Mouse (Mus musculus) cerebellum, postnatal 25 days (tissue): ENCODE results near the gene Pan3.

ENCODE experiments used
- DNase-seq, 2 experiments: peaks; one replicate each; pipeline ENCODE4 v3.0.0; 2021; ENCODE audit warnings: mixed read lengths in 2 of 2

Gene Pan3

GRCm38 (mm10) chr5:147429535-147430305, at the start of gene Pan3:
Gene Pan3, plus strand, starts transcription at chr5:147430161.
- peak; percentile 97 to 99 for DNase-seq

DNA sequence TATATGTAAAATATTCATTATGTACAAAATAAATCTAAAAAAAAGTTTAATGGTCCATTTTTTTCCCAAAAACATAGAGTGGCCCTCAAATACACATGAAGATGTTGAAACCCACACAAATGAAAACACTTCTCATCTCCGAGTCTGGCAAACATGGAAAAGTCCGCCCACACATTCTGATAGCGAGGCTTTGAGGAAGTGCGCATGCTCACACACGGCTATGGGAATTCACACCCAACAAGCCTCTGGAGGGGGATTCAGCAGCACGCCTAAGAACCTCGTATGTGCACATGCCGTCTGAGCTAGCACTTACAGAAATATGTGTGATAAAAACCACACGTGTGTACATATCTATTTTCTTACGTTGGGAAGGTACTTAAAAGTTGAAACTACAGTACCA, 48.6 kb upstream of the Pan3 start:
- no peak for DNase-seq

GRCm38 (mm10) chr5:147386865-147387264, 43.1 kb upstream of the Pan3 start:
- no peak for DNase-seq

GRCm38 (mm10) chr5:147388376-147389008, 41.5 kb upstream of the Pan3 start:
- DNase-seq = no peak

GRCm38 (mm10) chr5:147389052-147389451, 40.9 kb upstream of the Pan3 start:
- DNase-seq = no peak

- peak in 1 of 2 experiments; percentile 37 for DNase-seq
Measured at GRCm38 (mm10) chr5:147390772-147391171, 39.2 kb upstream of the Pan3 start.

DNA sequence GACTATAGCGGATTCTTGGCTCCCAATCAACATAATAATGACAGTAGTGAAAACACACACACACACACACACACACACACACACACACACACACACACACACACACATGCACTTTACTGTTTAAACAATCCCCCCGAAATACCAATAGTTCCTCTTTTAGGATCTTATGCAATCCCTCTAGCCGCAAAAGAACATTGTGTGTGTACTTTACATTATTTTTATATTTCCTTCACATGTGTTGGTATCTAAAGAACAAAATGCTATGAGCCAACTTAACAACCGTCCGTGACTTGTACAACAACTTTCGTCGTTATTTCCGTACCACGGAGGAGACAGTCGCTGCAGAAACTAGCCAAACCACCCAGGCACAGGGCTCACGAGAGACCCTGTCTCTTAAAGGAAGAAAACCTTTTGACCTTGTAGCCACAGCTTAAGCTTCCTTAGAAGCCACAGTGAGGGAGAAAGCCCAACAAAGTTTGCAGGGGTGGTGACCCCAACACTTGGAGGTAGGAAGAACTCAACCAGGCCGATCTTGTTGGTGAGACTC, 37.2 kb upstream of the Pan3 start:
- no peak for DNase-seq

GRCm38 (mm10) chr5:147395050-147395449, 34.9 kb upstream of the Pan3 start:
- no peak for DNase-seq

DNA sequence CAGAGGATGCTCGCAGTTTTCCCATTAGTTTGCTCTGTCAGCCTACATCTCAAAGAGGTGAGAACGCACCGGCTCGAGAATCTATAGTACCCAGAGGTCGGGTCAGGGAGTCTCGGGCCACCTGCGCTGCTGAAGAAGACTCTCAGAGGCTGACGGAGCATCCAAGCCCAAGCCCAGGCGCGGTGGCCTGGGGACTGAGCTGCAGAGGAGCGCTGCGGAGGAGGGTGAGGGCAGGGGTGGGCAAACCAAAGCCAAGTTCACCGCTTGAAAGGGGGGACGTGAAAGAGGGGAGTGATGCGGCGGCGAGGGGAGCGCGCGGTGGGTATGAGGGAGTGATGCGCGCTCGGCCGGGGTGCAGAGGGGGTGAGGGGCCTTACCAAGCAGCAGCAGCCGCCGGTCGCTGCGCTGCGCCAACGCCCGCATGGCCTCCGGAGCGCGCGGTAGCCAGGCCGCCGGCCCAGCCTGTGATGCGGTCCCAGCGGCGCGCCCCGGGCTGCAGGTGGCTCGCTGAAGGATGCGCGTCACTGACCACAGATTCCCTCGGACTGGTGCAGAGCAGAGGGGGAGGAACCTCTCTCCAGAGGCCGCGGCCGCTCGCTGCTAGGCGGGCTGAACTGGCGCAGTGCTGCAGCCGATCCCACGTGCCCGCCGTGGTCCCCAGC, 30.0 kb upstream of the Pan3 start, which contains the start of gene Flt3:
Flt3 (minus strand) TSS at position 647 of the 662 bp plus-strand sequence.
- DNase-seq = peak; percentile 68 to 78

- no peak for DNase-seq
Measured at GRCm38 (mm10) chr5:147400505-147400979, 29.4 kb upstream of the Pan3 start.

- peak; percentile 17 to 31 for DNase-seq
Measured at GRCm38 (mm10) chr5:147401024-147401423, 28.9 kb upstream of the Pan3 start.

- peak; percentile 73 to 86 for DNase-seq
Measured at GRCm38 (mm10) chr5:147402505-147402904, 27.5 kb upstream of the Pan3 start.

- no peak for DNase-seq
Measured at GRCm38 (mm10) chr5:147406135-147406534, 23.8 kb upstream of the Pan3 start.

DNA sequence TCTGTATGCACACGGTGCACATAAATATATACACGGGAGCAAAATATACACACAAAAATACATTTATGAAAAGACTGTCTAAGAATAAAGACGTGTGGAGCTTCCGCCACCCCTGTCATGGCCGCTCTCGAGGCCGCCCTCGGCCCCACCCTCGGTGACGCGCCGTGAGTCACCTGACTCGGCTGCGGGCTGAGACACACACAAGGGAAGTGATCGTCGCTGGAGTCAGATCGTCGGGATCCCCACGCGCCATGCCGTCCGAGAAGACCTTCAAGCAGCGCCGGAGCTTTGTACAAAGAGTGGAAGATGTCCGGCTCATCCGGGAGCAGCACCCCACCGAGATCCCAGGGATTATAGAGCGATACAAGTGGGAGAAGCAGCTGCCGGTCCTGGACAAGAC, 21.2 kb upstream of the Pan3 start:
- peak in 1 of 2 experiments; percentile 37 for DNase-seq

DNA sequence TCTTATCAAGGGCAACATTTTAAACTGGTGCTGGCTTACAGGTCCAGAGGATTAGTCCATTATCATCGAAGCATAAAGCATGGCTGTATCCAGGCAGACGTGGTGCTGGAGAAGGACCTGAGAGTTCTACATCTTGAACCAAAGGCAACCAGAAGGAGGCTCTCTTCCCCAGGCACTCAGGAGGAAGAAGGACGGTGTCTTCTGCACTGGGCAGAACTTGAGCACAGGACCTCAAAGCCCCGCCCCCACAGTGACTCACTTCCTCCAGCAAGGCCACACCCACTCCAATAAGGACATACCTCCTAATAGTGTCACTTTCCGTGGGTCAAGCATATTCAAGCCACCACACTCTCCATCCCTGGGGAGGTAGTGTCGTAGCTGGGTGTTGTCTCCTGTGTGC, 19.4 kb upstream of the Pan3 start:
- DNase-seq = no peak

GRCm38 (mm10) chr5:147417986-147418385, 12.0 kb upstream of the Pan3 start:
- no peak for DNase-seq

- DNase-seq = peak in 1 of 2 experiments; percentile 73
Measured at GRCm38 (mm10) chr5:147418394-147419121, 11.4 kb upstream of the Pan3 start.

DNA sequence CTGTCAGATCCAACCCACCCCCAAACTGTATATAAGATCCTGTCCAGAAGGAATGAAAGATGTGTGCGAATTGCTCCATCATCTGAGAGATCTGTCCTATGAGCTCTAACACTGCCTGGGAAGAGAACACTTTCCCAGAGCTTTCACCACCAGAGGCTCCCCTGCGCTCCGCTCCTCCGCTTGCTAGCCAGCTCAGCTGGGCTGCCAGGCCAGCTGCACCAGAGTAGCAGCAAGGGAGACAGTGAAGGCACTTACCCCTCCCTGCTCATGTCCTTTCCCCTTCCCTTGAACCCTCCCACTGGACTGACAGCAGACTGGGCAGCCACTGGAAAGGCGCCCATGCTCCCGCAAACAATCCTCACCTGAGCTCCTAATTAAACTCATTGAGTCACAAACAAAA, 6.3 kb upstream of the Pan3 start:
- peak in 1 of 2 experiments; percentile 50 for DNase-seq

DNA sequence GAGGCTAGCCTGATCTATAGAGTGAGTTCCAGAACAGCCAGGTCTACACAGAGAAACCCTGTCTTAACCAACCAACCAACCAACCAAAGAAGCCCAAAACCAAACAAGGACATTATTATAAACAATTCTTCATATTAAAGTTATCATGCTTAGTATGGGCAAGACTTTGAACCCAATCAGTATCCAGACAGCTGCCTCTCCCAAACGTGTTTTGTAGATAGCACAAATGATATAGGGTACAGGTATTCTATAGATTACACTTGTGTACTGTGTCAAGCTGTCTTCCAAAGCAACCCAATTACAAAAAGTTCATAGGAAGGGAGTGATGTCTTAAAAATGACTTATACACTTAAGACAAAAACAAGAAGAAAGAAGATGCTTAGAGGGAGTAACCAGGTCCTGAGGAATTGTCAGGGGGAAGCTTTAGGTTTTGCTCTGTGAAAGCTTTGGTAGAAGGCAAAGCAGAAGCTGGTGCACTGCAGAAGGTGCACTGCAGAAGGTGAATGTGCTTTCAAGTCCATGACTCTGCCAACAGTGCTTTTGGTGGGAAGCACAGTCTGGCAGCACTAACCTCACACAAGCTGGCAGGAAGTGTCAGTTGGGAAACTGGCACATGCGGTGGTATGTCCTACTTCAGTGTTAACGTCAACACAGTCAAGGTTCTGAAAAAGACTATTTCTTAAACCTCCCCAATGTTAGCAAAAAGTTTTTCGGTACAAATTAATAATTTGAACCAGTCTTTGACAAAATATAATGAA, 3.7 kb upstream of the Pan3 start:
- peak; percentile 71 to 79 for DNase-seq

DNA sequence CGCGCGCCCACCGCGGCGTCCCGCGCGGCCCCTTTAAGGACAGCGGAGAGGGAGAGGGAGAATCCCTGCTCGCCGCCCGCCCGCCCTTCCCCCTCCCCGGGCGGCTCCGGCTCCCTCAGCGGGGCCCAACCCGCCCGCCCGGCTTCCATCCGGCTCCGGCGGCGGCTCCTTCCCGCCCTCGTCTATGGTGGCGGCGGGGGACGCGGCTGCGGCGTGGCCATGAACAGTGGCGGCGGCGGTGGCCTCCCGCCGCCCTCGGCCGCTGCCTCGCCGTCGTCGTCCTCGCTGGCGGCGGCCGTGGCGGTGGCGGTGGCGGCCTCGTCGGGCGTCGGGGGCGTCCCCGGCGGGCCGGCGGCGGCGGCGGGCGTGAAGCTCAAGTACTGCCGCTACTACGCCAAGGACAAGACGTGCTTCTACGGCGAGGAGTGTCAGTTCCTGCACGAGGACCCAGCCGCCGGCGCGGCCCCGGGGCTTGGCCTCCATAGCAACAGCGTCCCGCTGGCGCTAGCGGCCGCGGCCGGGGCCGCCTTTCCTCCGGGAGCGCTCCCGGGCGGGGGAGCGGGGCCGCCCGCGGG, 487 bp downstream of the Pan3 start:
- DNase-seq = peak in 1 of 2 experiments; percentile 84
